Mouse (Mus musculus) neutrophil, adult 65 days (primary cell): ENCODE results near the gene Olfr618. TPM values are rescaled to one million over a fixed set of nuclear protein-coding genes. Genes with fewer than 3 reads are reported as not detected.

Source experiments
- total RNA-seq: library from RNA; stranded (reverse); gene quantifications from 2 replicates; pipeline ENCODE4 v1.2.4, GENCODE M21; 2023

The Olfr618 gene
- not detected in 2 replicates for total RNA-seq

DNA sequence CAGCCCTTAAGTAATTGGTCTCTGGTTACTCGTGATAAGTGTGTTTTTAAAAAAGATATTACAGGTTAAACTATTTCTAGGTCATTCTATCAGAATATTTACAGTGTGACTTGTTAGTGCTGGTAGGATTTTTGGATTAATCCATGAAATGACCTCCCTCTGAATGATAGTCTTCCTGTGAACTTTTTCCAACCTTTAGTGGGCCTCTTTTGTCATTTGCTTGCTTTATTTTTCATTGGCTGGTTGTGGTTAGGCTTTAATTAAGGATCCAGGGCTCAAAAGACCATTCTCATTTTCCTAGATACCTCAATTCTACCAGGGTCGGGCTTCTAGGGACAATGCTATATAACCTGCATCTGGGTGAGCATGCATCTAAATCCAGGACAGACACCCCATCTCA lies at the start of gene Olfr618:
TSS of gene Olfr618 (plus strand) at position 301 of the 400 bp plus-strand sequence.

GRCm38 (mm10) chr7:103542617-103543016 lies 47.3 kb upstream of the Olfr618 start, which contains the start of gene Olfr612:
Olfr612 (minus strand) TSS chr7:103542717.

GRCm38 (mm10) chr7:103547774-103548173 lies 42.1 kb upstream of the Olfr618 start, which contains the start of gene Olfr613:
Olfr613 (plus strand) TSS chr7:103548074.

DNA sequence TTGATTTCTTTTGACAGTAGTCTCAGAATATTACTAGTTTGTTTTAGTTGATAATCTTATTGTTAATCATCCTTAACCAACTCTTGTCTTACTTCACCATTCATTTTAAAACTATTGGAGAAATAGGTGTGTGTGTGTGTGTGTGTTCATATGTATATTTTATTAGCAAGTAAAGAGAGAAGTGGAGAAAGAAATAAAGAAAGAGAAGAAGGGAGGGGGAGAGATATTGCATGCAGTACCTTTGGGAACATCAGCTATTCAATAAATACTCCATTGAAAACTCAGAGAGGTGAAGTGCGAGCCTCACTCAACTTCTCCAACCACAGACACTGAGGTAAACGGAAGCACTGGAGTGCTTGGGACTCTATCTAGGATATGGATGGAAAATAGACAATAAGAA lies 34.1 kb upstream of the Olfr618 start, which contains the start of gene Olfr615:
TSS of gene Olfr615 (plus strand) at position 301 of the 400 bp plus-strand sequence.

GRCm38 (mm10) chr7:103569043-103569442 lies 20.9 kb upstream of the Olfr618 start, which contains the start of gene Olfr616:
Olfr616 (minus strand) TSS chr7:103569143.

GRCm38 (mm10) chr7:103572761-103573160 lies 17.1 kb upstream of the Olfr618 start, which contains the start of gene Olfr617:
Olfr617 (plus strand) TSS chr7:103573061.

DNA sequence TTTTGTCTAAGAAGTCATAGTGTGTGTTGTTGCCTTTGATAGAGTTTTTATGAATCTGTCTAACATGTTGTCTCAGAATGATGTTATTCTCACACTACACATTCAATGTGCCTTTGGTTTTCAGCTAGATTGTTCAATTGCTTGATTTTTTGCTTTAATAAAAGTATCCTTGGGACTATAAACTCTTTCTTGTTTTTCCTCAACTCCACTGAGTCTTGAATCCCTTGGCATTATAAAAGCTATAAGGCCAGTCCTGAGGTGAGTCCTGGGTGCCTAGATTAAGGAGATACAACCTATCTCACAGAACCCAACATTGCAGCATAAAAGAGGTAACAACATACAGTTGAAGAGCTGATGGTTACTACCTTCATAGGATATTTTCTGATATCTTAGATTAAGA lies 10.4 kb downstream of the Olfr618 start, which contains the start of gene Olfr619:
TSS of gene Olfr619 (plus strand) at position 301 of the 400 bp plus-strand sequence.

DNA sequence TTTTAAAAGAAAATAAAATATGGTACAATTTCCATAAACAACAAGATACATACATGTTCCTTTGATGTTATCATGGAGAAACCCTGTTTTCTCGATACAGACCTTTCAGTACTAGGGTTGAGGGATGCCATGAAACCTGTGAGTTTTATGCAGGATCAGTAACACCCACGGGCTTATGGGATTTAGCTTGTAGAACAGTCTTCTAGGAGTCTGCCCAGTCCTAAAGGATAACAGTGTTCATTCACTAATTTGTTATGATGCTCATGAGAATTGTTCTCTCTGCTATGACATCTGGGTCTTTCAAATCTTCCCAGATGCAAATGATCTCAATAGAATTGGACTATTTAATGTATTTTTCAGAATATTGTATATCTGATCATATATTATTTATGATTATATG lies 22.5 kb downstream of the Olfr618 start, which contains the start of gene Olfr620:
TSS of gene Olfr620 (minus strand) at position 101 of the 400 bp plus-strand sequence.

GRCm38 (mm10) chr7:103642602-103643001 lies 52.7 kb downstream of the Olfr618 start, which contains the start of gene Olfr622:
Olfr622 (minus strand) TSS chr7:103642702.

Other genes with a start within 250 kb of the Olfr618 start
- gene Olfr600, start 240.4 kb upstream of the Olfr618 start, total RNA-seq, result not detected in 2 replicates
- gene Olfr601, start 227.4 kb upstream of the Olfr618 start, total RNA-seq, result not detected in 2 replicates
- gene Olfr603, start 203.9 kb upstream of the Olfr618 start, total RNA-seq, result not detected in 2 replicates
- gene Usp17lc, start 175.0 kb upstream of the Olfr618 start, total RNA-seq, result not detected in 2 replicates
- not detected in 2 replicates for gene Olfr605, start 144.7 kb upstream of the Olfr618 start, total RNA-seq
- not detected in 2 replicates for gene Olfr606, start 141.1 kb upstream of the Olfr618 start, total RNA-seq
- not detected in 2 replicates for gene Olfr607, start 126.0 kb upstream of the Olfr618 start, total RNA-seq
- not detected in 2 replicates for gene Olfr608, start 120.2 kb upstream of the Olfr618 start, total RNA-seq
- not detected in 2 replicates for gene Olfr609, start 92.0 kb upstream of the Olfr618 start, total RNA-seq
- not detected in 2 replicates for gene Olfr610, start 78.0 kb upstream of the Olfr618 start, total RNA-seq
- not detected in 2 replicates for gene Olfr611, start 69.3 kb upstream of the Olfr618 start, total RNA-seq
- gene Olfr612, start 47.4 kb upstream of the Olfr618 start, total RNA-seq, result not detected in 2 replicates
- gene Olfr613, start 42.0 kb upstream of the Olfr618 start, total RNA-seq, result not detected in 2 replicates
- gene Olfr615, start 34.0 kb upstream of the Olfr618 start, total RNA-seq, result not detected in 2 replicates
- gene Olfr616, start 21.0 kb upstream of the Olfr618 start, total RNA-seq, result not detected in 2 replicates
- gene Olfr617, start 17.0 kb upstream of the Olfr618 start, total RNA-seq, result not detected in 2 replicates
- gene Olfr619, start 10.5 kb downstream of the Olfr618 start, total RNA-seq, result not detected in 2 replicates
- gene Olfr620, start 22.4 kb downstream of the Olfr618 start, total RNA-seq, result not detected in 2 replicates
- not detected in 2 replicates for gene Olfr622, start 52.6 kb downstream of the Olfr618 start, total RNA-seq
- gene Olfr623, start 73.6 kb downstream of the Olfr618 start, total RNA-seq, result not detected in 2 replicates
- gene Olfr624, start 81.1 kb downstream of the Olfr618 start, total RNA-seq, result not detected in 2 replicates
- not detected in 2 replicates for gene Olfr625-ps1, start 92.6 kb downstream of the Olfr618 start, total RNA-seq
- not detected in 2 replicates for gene Olfr243, start 124.6 kb downstream of the Olfr618 start, total RNA-seq
- not detected in 2 replicates for gene Olfr628, start 140.3 kb downstream of the Olfr618 start, total RNA-seq
- not detected in 2 replicates for gene Olfr629, start 154.8 kb downstream of the Olfr618 start, total RNA-seq
- not detected in 2 replicates for gene Olfr630, start 167.2 kb downstream of the Olfr618 start, total RNA-seq
- not detected in 2 replicates for gene Olfr69, start 181.5 kb downstream of the Olfr618 start, total RNA-seq
- not detected in 2 replicates for gene Olfr68, start 189.6 kb downstream of the Olfr618 start, total RNA-seq
- gene Olfr67, start 201.7 kb downstream of the Olfr618 start, total RNA-seq, result not detected in 2 replicates
- 16.2 and 21.8 TPM in 2 replicates for gene Hbb-bt, start 223.9 kb downstream of the Olfr618 start, total RNA-seq
- 59.0 and 111 TPM in 2 replicates for gene Hbb-bs, start 238.0 kb downstream of the Olfr618 start, total RNA-seq